Mouse (Mus musculus) heart, embryonic 12.5 days (tissue): ENCODE measurements around the gene Ush2a. TPM values are rescaled to one million over a fixed set of nuclear protein-coding genes. Genes with fewer than 3 reads are reported as not detected.

Source experiments
- ATAC-seq: fragments of 200-750 bp; cut with Nextera tagmentation; 2 replicates; pipeline ENCODE4 v1.8.0; 2017; ENCODE audit warnings: moderate TSS enrichment, moderate library complexity; ENCODE audit not compliant: insufficient number of reproducible peaks, low FRiP score
- H3K27ac ChIP-seq: fragments of 300-500 bp; sonication (generic); 2 replicates; pipeline ENCODE4 v1.5.1; 2016; ENCODE audit warnings: mild to moderate bottlenecking, moderate library complexity; ENCODE audit not compliant: poor library complexity, severe bottlenecking
- H3K27me3 ChIP-seq: fragments of 300-500 bp; sonication (generic); replicated peaks from 2 replicates; pipeline ENCODE4 v1.6.1; 2016; ENCODE audit warnings: mild to moderate bottlenecking, moderate library complexity
- H3K36me3 ChIP-seq: fragments of 300-500 bp; sonication (generic); 2 replicates; pipeline ENCODE4 v1.6.1; 2016; ENCODE audit warnings: mild to moderate bottlenecking, moderate library complexity
- H3K4me1 ChIP-seq: fragments of 300-500 bp; sonication (generic); replicated peaks from 2 replicates; pipeline ENCODE4 v1.6.1; 2016; ENCODE audit warnings: mild to moderate bottlenecking
- H3K4me2 ChIP-seq: fragments of 300-500 bp; sonication (generic); 2 replicates; pipeline ENCODE4 v1.6.1; 2016; ENCODE audit warnings: mild to moderate bottlenecking, moderate library complexity
- H3K4me3 ChIP-seq: fragments of 300-500 bp; sonication (generic); 2 replicates; pipeline ENCODE4 v1.5.1; 2016; ENCODE audit warnings: mild to moderate bottlenecking
- H3K9ac ChIP-seq: fragments of 300-500 bp; sonication (generic); 2 replicates; pipeline ENCODE4 v1.6.1; 2016; ENCODE audit warnings: mild to moderate bottlenecking, moderate library complexity
- H3K9me3 ChIP-seq: fragments of 300-500 bp; sonication (generic); replicated peaks from 2 replicates; pipeline ENCODE4 v1.6.1; 2016; ENCODE audit warnings: mild to moderate bottlenecking, moderate library complexity
- WGBS: fragments of 180-500 bp; shearing (Covaris S2); methylation state at CpG from one replicate; pipeline ENCODE4 v1.1.7; 2016; 5-methylcytosine and 5-hydroxymethylcytosine counted together
- polyA plus RNA-seq: library from polyadenylated mRNA; unstranded; fragments of >200 nt; fragmentation: Nextera tagmentation; extraction: Ambion mirVana; gene quantifications from 2 replicates; pipeline ENCODE4 v1.2.1, GENCODE M21; 2016

Ush2a gene
- polyA plus RNA-seq, 1 experiment from 2014 or later = 0.08 TPM

GRCm38 (mm10) chr1:188668513-188668912 lies 406.7 kb downstream of the Ush2a start:
- no peaks in the 10 kb centered on the region for H3K27me3 ChIP-seq
- H3K9me3 ChIP-seq = no peaks in the 10 kb centered on the region
- no peak overlapping the region for H3K4me2 ChIP-seq
- no peak overlapping the region for H3K27ac ChIP-seq
- H3K9ac ChIP-seq = no peak overlapping the region
- H3K4me1 ChIP-seq = peaks cover 3% of the 10 kb centered on the region
- ATAC-seq = no peak
- H3K4me3 ChIP-seq = no peak overlapping the region
- H3K36me3 ChIP-seq = no peaks in the 10 kb centered on the region
- WGBS = 54% methylated on average over 12 of the region's 12 CpGs

- Histone ChIP-seq H3K4me1 (peaks cover 3% of the 10 kb centered on the region), H3K9me3 (no peaks in the 10 kb centered on the region), H3K9ac (no peak overlapping the region), H3K4me2 (no peak overlapping the region), H3K36me3 (no peaks in the 10 kb centered on the region), H3K27ac (no peak overlapping the region), H3K4me3 (no peak overlapping the region), H3K27me3 (no peaks in the 10 kb centered on the region)
- no peak for ATAC-seq
- 90% methylated on average over 12 of the region's 12 CpGs for WGBS
Observed at GRCm38 (mm10) chr1:188672871-188673270, 411.0 kb downstream of the Ush2a start.

- H3K27ac ChIP-seq = no peak overlapping the region
- H3K4me2 ChIP-seq = no peak overlapping the region
Observed at GRCm38 (mm10) chr1:188674640-188675510, 413.1 kb downstream of the Ush2a start.

GRCm38 (mm10) chr1:188675511-188675863 lies 413.7 kb downstream of the Ush2a start:
- no peak overlapping the region for H3K27ac ChIP-seq
- no peaks in the 10 kb centered on the region for H3K4me1 ChIP-seq
- H3K9ac ChIP-seq = no peak overlapping the region
- no peak overlapping the region for H3K4me3 ChIP-seq
- no peaks in the 10 kb centered on the region for H3K27me3 ChIP-seq
- no peak for ATAC-seq
- no peak overlapping the region for H3K4me2 ChIP-seq
- H3K36me3 ChIP-seq = no peaks in the 10 kb centered on the region
- H3K9me3 ChIP-seq = no peaks in the 10 kb centered on the region
- WGBS = 71% methylated on average over 10 of the region's 10 CpGs

More at GRCm38 (mm10) chr1:188674640-188675510, 413.1 kb downstream of the Ush2a start:
- Histone ChIP-seq H3K4me1 (no peaks in the 10 kb centered on the region), H3K9me3 (no peaks in the 10 kb centered on the region), H3K27me3 (no peaks in the 10 kb centered on the region), H3K36me3 (no peaks in the 10 kb centered on the region), H3K4me3 (no peak overlapping the region), H3K9ac (no peak overlapping the region)
- 73% methylated on average over 8 of the region's 8 CpGs for WGBS
- no peak for ATAC-seq

GRCm38 (mm10) chr1:188678189-188678588 lies 416.4 kb downstream of the Ush2a start:
- no peaks in the 10 kb centered on the region for H3K9me3 ChIP-seq
- H3K9ac ChIP-seq = no peak overlapping the region
- H3K27ac ChIP-seq = no peak overlapping the region
- no peaks in the 10 kb centered on the region for H3K36me3 ChIP-seq
- no peak overlapping the region for H3K4me2 ChIP-seq
- H3K27me3 ChIP-seq = no peaks in the 10 kb centered on the region
- H3K4me3 ChIP-seq = no peak overlapping the region
- 60% methylated on average over 8 of the region's 8 CpGs for WGBS
- no peaks in the 10 kb centered on the region for H3K4me1 ChIP-seq
- ATAC-seq = no peak

GRCm38 (mm10) chr1:188686362-188686761 lies 424.5 kb downstream of the Ush2a start:
- 94% methylated on average over 14 of the region's 14 CpGs for WGBS

GRCm38 (mm10) chr1:188696295-188696694 lies 434.5 kb downstream of the Ush2a start:
- Histone ChIP-seq H3K9ac (no peak overlapping the region), H3K36me3 (no peaks in the 10 kb centered on the region), H3K27me3 (no peaks in the 10 kb centered on the region), H3K4me2 (no peak overlapping the region), H3K4me3 (no peak overlapping the region), H3K4me1 (no peaks in the 10 kb centered on the region), H3K9me3 (peaks cover 17% of the 10 kb centered on the region), H3K27ac (no peak overlapping the region)
- WGBS = 71% methylated on average over 2 of the region's 2 CpGs
- no peak for ATAC-seq

More at GRCm38 (mm10) chr1:188686362-188686761, 424.5 kb downstream of the Ush2a start:
- H3K4me2 ChIP-seq = no peak overlapping the region
- ATAC-seq = no peak
- H3K36me3 ChIP-seq = no peaks in the 10 kb centered on the region
- H3K9ac ChIP-seq = no peak overlapping the region
- no peak overlapping the region for H3K4me3 ChIP-seq
- peaks cover 6% of the 10 kb centered on the region; the same call in 1 of the 2 replicates for H3K9me3 ChIP-seq
- no peaks in the 10 kb centered on the region for H3K27me3 ChIP-seq
- H3K27ac ChIP-seq = no peak overlapping the region
- H3K4me1 ChIP-seq = no peaks in the 10 kb centered on the region

GRCm38 (mm10) chr1:188708176-188708575 lies 446.4 kb downstream of the Ush2a start:
- H3K4me3 ChIP-seq = no peak overlapping the region
- WGBS = 77% methylated on average over 4 of the region's 4 CpGs
- no peak overlapping the region for H3K27ac ChIP-seq
- no peak overlapping the region for H3K4me2 ChIP-seq
- H3K36me3 ChIP-seq = no peaks in the 10 kb centered on the region
- no peak overlapping the region for H3K9ac ChIP-seq
- H3K4me1 ChIP-seq = no peaks in the 10 kb centered on the region
- no peaks in the 10 kb centered on the region for H3K27me3 ChIP-seq
- ATAC-seq = no peak
- H3K9me3 ChIP-seq = no peaks in the 10 kb centered on the region

GRCm38 (mm10) chr1:188708694-188709093 lies 446.9 kb downstream of the Ush2a start:
- no peaks in the 10 kb centered on the region for H3K27me3 ChIP-seq
- no peak overlapping the region for H3K4me3 ChIP-seq
- no peak overlapping the region for H3K9ac ChIP-seq
- H3K4me1 ChIP-seq = no peaks in the 10 kb centered on the region
- 87% methylated on average over 10 of the region's 10 CpGs for WGBS
- no peak overlapping the region for H3K4me2 ChIP-seq
- no peaks in the 10 kb centered on the region for H3K9me3 ChIP-seq
- no peak for ATAC-seq
- H3K27ac ChIP-seq = no peak overlapping the region
- H3K36me3 ChIP-seq = no peaks in the 10 kb centered on the region

GRCm38 (mm10) chr1:188714131-188714530 lies 452.3 kb downstream of the Ush2a start:
- no peak for ATAC-seq
- 90% methylated on average over 18 of the region's 18 CpGs for WGBS
- H3K9me3 ChIP-seq = no peaks in the 10 kb centered on the region
- H3K36me3 ChIP-seq = no peaks in the 10 kb centered on the region
- no peak overlapping the region for H3K9ac ChIP-seq
- H3K4me1 ChIP-seq = no peaks in the 10 kb centered on the region
- H3K4me2 ChIP-seq = no peak overlapping the region
- H3K4me3 ChIP-seq = no peak overlapping the region
- H3K27me3 ChIP-seq = no peaks in the 10 kb centered on the region
- H3K27ac ChIP-seq = no peak overlapping the region

GRCm38 (mm10) chr1:188714941-188715340 lies 453.1 kb downstream of the Ush2a start:
- H3K4me1 ChIP-seq = no peaks in the 10 kb centered on the region
- H3K9me3 ChIP-seq = no peaks in the 10 kb centered on the region
- no peak overlapping the region for H3K9ac ChIP-seq
- no peak for ATAC-seq
- 85% methylated on average over 7 of the region's 7 CpGs for WGBS
- H3K4me2 ChIP-seq = no peak overlapping the region
- no peaks in the 10 kb centered on the region for H3K27me3 ChIP-seq
- no peak overlapping the region for H3K27ac ChIP-seq
- no peaks in the 10 kb centered on the region for H3K36me3 ChIP-seq
- no peak overlapping the region for H3K4me3 ChIP-seq

- no peak overlapping the region for H3K27ac ChIP-seq
- H3K4me1 ChIP-seq = no peaks in the 10 kb centered on the region
- no peak overlapping the region for H3K9ac ChIP-seq
- WGBS = 66% methylated on average over 3 of the region's 3 CpGs
- no peak for ATAC-seq
- no peaks in the 10 kb centered on the region for H3K27me3 ChIP-seq
- no peak overlapping the region for H3K4me2 ChIP-seq
- no peak overlapping the region for H3K4me3 ChIP-seq
- no peaks in the 10 kb centered on the region for H3K9me3 ChIP-seq
- H3K36me3 ChIP-seq = no peaks in the 10 kb centered on the region
Observed at GRCm38 (mm10) chr1:188716886-188717285, 455.1 kb downstream of the Ush2a start.
